Mouse (Mus musculus): ENCODE measurements at regions not wholly inside any gene's neighbourhood (a gene's known extent, or its start where the extent isn't known, plus 50 kb on each side); places are given as distances from the start of the nearest gene placed in this dataset.
"Not testable (repeated sequence)": the region's sequence is repeated elsewhere in the genome, so short reads cannot be mapped to it uniquely, and the experiment has no call there.

DNA sequence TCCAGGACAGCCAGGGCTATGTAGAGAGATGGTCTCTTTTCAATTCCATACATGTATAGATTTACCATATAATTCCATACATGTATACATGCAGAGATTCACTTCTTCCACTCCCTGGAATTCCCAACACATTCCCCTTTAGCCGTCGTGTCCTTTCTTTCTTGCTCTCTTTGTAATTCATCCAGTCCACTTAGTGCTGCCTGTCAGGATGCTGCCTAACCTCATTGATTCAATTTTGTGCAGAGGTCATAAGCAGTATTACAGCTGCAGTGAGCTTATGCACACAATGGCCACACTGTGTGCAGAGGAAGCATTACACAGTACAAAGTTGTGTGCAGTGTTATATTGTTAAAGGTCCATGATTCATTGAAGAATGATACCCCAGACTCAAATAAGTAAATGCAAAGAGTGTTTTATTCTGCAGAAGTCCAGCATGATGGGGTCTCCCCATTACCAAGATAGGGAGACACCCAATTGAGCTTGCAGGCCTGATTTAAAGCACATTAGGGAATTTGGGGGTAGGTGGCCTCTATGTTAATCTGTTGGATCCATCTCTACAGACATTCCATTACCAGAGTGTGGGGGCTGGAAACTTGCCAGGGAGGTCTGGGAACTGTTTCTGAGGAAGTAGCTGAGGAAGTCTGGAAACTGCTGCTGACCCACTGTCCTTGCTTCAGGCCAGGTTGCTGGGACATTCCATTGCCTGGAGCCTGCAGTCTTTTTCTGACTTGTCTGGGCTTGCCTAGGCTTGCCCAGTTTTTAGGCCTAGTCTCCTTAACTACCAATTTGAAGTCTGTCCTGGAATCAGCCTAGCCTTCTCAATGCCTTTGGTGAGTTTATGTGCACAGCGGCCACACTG is 72.8 kb downstream of the Fam161a start:
- H3K36me3 ChIP-seq (ENCODE audit: control insufficient read depth, insufficient read depth, low read length), result no peaks in the 10 kb centered on the region
- H3K27ac ChIP-seq (ENCODE audit: low read length), result no peak overlapping the region
- no peaks in the 10 kb centered on the region for H3K27me3 ChIP-seq (replicated peaks; ENCODE audit: control insufficient read depth, insufficient read depth, low read length)
- no peaks in the 10 kb centered on the region for H3K4me1 ChIP-seq (ENCODE audit: control insufficient read depth, insufficient read depth, low read length)
- no peak overlapping the region for H3K9ac ChIP-seq (ENCODE audit: low read depth, low read length)
- no peak overlapping the region for H3K4me2 ChIP-seq (ENCODE audit: low read depth, low read length)
- 65% methylated on average over 3 of the region's 3 CpGs for WGBS
- no peak overlapping the region for H3K4me3 ChIP-seq (ENCODE audit: low read length)
- ATAC-seq, result no peak
- H3K9me3 ChIP-seq (ENCODE audit: control insufficient read depth, low read length), result no peaks in the 10 kb centered on the region

GRCm38 (mm10) chr11:23081616-23082015 is 74.3 kb downstream of the Fam161a start:
- ATAC-seq, result no peak
- no peak overlapping the region for H3K9ac ChIP-seq (ENCODE audit: low read depth, low read length)
- no peaks in the 10 kb centered on the region for H3K27me3 ChIP-seq (replicated peaks; ENCODE audit: control insufficient read depth, insufficient read depth, low read length)
- WGBS, result 49% methylated on average over 4 of the region's 4 CpGs
- H3K4me3 ChIP-seq (ENCODE audit: low read length), result no peak overlapping the region
- H3K4me2 ChIP-seq (ENCODE audit: low read depth, low read length), result no peak overlapping the region
- H3K9me3 ChIP-seq (ENCODE audit: control insufficient read depth, low read length), result no peaks in the 10 kb centered on the region
- H3K27ac ChIP-seq (ENCODE audit: low read length), result no peak overlapping the region
- no peaks in the 10 kb centered on the region for H3K36me3 ChIP-seq (ENCODE audit: control insufficient read depth, insufficient read depth, low read length)
- H3K4me1 ChIP-seq (ENCODE audit: control insufficient read depth, insufficient read depth, low read length), result no peaks in the 10 kb centered on the region

DNA sequence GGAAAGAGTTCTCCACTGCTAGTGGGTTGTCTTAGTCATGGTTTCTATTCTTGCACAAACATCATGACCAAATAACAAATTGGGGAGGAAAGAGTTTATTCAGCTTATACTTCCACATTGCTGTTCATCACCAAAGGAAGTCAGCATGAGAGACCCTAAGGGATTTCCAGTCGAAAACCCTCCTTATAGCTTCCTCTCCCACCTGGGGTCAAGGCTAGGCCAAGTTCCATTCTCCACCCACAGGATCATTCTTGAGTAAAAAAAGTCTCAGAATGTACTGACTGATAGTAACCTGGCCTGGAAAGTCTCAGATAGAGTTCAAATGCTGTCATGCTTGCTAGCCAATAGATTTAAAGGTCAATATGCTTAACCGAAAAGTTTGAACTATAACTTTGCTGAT is 76.5 kb downstream of the Fam161a start:
- H3K27me3 ChIP-seq (replicated peaks; ENCODE audit: control insufficient read depth, insufficient read depth, low read length); H3K4me3 ChIP-seq (ENCODE audit: low read length); H3K4me2 ChIP-seq (ENCODE audit: low read depth, low read length); H3K36me3 ChIP-seq (ENCODE audit: control insufficient read depth, insufficient read depth, low read length); ATAC-seq; H3K9ac ChIP-seq (ENCODE audit: low read depth, low read length); H3K27ac ChIP-seq (ENCODE audit: low read length); H3K9me3 ChIP-seq (ENCODE audit: control insufficient read depth, low read length); H3K4me1 ChIP-seq (ENCODE audit: control insufficient read depth, insufficient read depth, low read length): not testable (repeated sequence)
- 76% methylated on average over 2 of the region's 2 CpGs for WGBS

GRCm38 (mm10) chr11:23095287-23095686 is 88.0 kb downstream of the Fam161a start:
- H3K36me3 ChIP-seq (ENCODE audit: control insufficient read depth, insufficient read depth, low read length), result no peaks in the 10 kb centered on the region
- H3K4me1 ChIP-seq (ENCODE audit: control insufficient read depth, insufficient read depth, low read length), result no peaks in the 10 kb centered on the region
- H3K4me2 ChIP-seq (ENCODE audit: low read depth, low read length), result no peak overlapping the region
- H3K9ac ChIP-seq (ENCODE audit: low read depth, low read length), result no peak overlapping the region
- WGBS, result 63% methylated on average over 5 of the region's 5 CpGs
- no peaks in the 10 kb centered on the region for H3K27me3 ChIP-seq (replicated peaks; ENCODE audit: control insufficient read depth, insufficient read depth, low read length)
- H3K27ac ChIP-seq (ENCODE audit: low read length), result no peak overlapping the region
- ATAC-seq, result no peak
- H3K4me3 ChIP-seq (ENCODE audit: low read length), result no peak overlapping the region
- no peaks in the 10 kb centered on the region for H3K9me3 ChIP-seq (ENCODE audit: control insufficient read depth, low read length)

DNA sequence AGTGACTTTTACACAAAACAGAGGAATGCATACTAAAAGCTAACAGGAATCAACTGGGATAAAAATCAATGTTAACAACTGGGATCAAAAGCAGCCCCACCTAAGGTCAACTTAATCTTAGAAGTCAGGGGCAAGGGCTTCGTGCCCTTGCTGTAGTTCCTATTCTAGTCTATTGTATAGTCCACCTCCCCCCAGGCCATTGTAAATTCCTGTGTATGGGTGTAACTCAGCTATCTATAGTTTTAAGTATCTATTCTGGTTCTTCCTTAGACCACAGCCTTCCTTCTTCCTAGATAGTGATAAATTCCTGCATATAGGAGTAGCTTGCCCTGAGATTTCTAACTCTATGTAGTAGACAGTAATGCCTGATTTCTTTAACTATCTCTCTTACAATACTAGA is 88.4 kb downstream of the Fam161a start:
- 30% methylated on average over 1 of the region's 1 CpGs for WGBS
- H3K9me3 ChIP-seq (ENCODE audit: control insufficient read depth, low read length); H3K4me3 ChIP-seq (ENCODE audit: low read length); H3K4me1 ChIP-seq (ENCODE audit: control insufficient read depth, insufficient read depth, low read length); H3K4me2 ChIP-seq (ENCODE audit: low read depth, low read length); ATAC-seq; H3K27ac ChIP-seq (ENCODE audit: low read length); H3K9ac ChIP-seq (ENCODE audit: low read depth, low read length); H3K36me3 ChIP-seq (ENCODE audit: control insufficient read depth, insufficient read depth, low read length); H3K27me3 ChIP-seq (replicated peaks; ENCODE audit: control insufficient read depth, insufficient read depth, low read length): not testable (repeated sequence)

DNA sequence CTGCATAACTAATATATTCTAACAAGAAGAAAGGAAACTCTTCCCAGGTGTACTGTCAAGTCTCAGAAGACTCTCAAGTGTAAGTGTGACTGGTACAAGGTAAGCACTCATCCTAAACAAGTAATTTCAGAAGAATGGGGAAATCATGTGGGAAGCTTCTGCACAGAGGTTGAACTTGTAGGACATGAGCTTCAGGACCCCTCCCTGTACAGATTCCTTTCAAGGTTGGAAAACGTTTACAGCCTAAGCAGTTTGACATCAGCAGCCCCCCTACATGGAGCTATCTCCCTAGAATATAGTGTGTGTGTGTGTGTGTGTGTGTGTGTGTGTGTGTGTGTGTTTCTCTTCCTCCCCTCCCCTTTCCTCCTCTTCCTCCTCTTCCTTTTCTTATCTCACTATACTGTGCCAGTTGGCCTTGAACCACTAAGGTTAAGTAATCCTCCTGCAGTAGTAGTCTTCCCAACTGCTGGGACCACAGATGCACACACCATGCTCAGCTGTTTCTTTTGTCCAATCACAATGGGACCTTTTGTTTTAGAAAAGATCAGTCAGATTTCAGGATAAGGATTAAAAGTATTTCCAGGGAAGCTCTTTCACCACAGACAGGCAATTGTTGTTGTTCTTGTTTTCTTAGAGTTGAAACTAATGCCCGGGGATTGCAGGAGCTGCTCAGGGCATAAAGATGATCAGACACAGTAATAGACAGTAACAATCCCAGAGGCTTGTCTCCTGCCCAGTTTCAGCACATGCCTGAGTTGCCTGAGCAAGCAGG is 89.3 kb downstream of the Fam161a start:
- no peak overlapping the region for H3K27ac ChIP-seq (ENCODE audit: low read length)
- 58% methylated on average over 2 of the region's 2 CpGs for WGBS
- no peak overlapping the region for H3K4me3 ChIP-seq (ENCODE audit: low read length)
- no peaks in the 10 kb centered on the region for H3K4me1 ChIP-seq (ENCODE audit: control insufficient read depth, insufficient read depth, low read length)
- no peak overlapping the region for H3K4me2 ChIP-seq (ENCODE audit: low read depth, low read length)
- H3K9ac ChIP-seq (ENCODE audit: low read depth, low read length), result no peak overlapping the region
- no peak for ATAC-seq
- no peaks in the 10 kb centered on the region for H3K27me3 ChIP-seq (replicated peaks; ENCODE audit: control insufficient read depth, insufficient read depth, low read length)
- H3K36me3 ChIP-seq (ENCODE audit: control insufficient read depth, insufficient read depth, low read length), result no peaks in the 10 kb centered on the region
- H3K9me3 ChIP-seq (ENCODE audit: control insufficient read depth, low read length), result no peaks in the 10 kb centered on the region

DNA sequence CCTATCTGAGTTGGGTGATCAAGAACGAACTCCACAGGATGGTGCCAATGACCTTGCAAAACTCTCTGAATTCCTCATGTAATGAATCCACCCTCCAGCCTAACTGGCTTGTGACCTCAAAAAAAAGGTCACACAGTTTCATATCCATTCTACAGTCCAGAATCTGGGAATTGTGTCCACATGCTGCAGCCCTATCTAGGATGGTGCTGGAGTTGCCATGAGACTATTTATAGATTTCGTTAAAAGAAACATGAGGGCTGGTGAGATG is 89.8 kb downstream of the Fam161a start:
- Histone ChIP-seq H3K27me3 (replicated peaks; ENCODE audit: control insufficient read depth, insufficient read depth, low read length) (no peaks in the 10 kb centered on the region), H3K9ac (ENCODE audit: low read depth, low read length) (no peak overlapping the region), H3K27ac (ENCODE audit: low read length) (no peak overlapping the region), H3K36me3 (ENCODE audit: control insufficient read depth, insufficient read depth, low read length) (no peaks in the 10 kb centered on the region), H3K4me2 (ENCODE audit: low read depth, low read length) (no peak overlapping the region), H3K4me3 (ENCODE audit: low read length) (no peak overlapping the region), H3K9me3 (ENCODE audit: control insufficient read depth, low read length) (no peaks in the 10 kb centered on the region), H3K4me1 (ENCODE audit: control insufficient read depth, insufficient read depth, low read length) (no peaks in the 10 kb centered on the region)
- no peak for ATAC-seq
- 86% methylated on average over 2 of the region's 2 CpGs for WGBS

DNA sequence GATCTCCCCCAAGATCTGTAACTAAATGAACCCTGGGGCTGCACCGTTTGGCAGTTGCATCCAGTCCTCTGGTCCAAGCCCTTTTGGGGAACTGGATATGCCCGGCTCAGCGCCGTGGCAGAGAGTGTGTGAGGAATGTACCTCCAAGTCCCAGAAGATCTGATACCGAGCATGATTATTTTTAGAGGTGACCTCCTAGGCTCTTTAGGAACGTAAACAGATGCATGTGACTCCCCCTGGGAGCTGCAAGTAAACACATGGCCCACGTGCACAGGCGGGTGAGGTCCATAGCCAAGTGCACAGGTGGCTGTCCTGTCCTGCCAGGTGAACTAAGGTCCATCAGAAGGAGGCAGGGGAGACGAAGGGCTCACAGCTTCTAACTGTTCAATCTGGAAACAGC is 107.3 kb downstream of the Fam161a start:
- Histone ChIP-seq H3K4me3 (ENCODE audit: low read length) (no peak overlapping the region), H3K36me3 (ENCODE audit: control insufficient read depth, insufficient read depth, low read length) (no peaks in the 10 kb centered on the region), H3K27me3 (replicated peaks; ENCODE audit: control insufficient read depth, insufficient read depth, low read length) (no peaks in the 10 kb centered on the region), H3K27ac (ENCODE audit: low read length) (no peak overlapping the region), H3K9me3 (ENCODE audit: control insufficient read depth, low read length) (no peaks in the 10 kb centered on the region), H3K4me2 (ENCODE audit: low read depth, low read length) (no peak overlapping the region), H3K4me1 (ENCODE audit: control insufficient read depth, insufficient read depth, low read length) (no peaks in the 10 kb centered on the region), H3K9ac (ENCODE audit: low read depth, low read length) (no peak overlapping the region)
- no peak for ATAC-seq
- WGBS, result 72% methylated on average over 9 of the region's 9 CpGs

GRCm38 (mm10) chr11:23120533-23121210 is 113.3 kb downstream of the Fam161a start:
- H3K4me3 ChIP-seq (ENCODE audit: low read length), result no peak overlapping the region
- no peaks in the 10 kb centered on the region for H3K9me3 ChIP-seq (ENCODE audit: control insufficient read depth, low read length)
- H3K4me1 ChIP-seq (ENCODE audit: control insufficient read depth, insufficient read depth, low read length), result 0 out of 2 replicates have a peak, but pooled peaks cover 5% of the 10 kb centered on the region
- H3K9ac ChIP-seq (ENCODE audit: low read depth, low read length), result no peak overlapping the region
- H3K27ac ChIP-seq (ENCODE audit: low read length), result no peak overlapping the region
- no peak for ATAC-seq
- WGBS, result 81% methylated on average over 11 of the region's 11 CpGs
- no peak overlapping the region for H3K4me2 ChIP-seq (ENCODE audit: low read depth, low read length)
- no peaks in the 10 kb centered on the region for H3K36me3 ChIP-seq (ENCODE audit: control insufficient read depth, insufficient read depth, low read length)
- no peaks in the 10 kb centered on the region for H3K27me3 ChIP-seq (replicated peaks; ENCODE audit: control insufficient read depth, insufficient read depth, low read length)

Data from intestine, embryonic 16.5 days (tissue).